Mouse (Mus musculus): Measurements from ENCODE around the gene Cd52.

Cd52 gene

GRCm38 (mm10) chr4:134058908-134059307 lies 36.0 kb downstream of the Cd52 start:
- in situ Hi-C loops (cut with MboI, MseI): no loop called here

- in situ Hi-C loops (cut with MboI, MseI): no loop called here
Observed at GRCm38 (mm10) chr4:134058166-134058715, 36.6 kb downstream of the Cd52 start.

GRCm38 (mm10) chr4:134053538-134053937 lies 41.3 kb downstream of the Cd52 start, which contains the start of gene Zfp683:
Zfp683 (plus strand) TSS chr4:134053838.
- in situ Hi-C loops (cut with MboI, MseI): no loop called here

- in situ Hi-C loops (cut with MboI, MseI): no loop called here
Observed at GRCm38 (mm10) chr4:134052560-134052959, 42.3 kb downstream of the Cd52 start.

GRCm38 (mm10) chr4:134051912-134052311 lies 43.0 kb downstream of the Cd52 start:
- in situ Hi-C loops (cut with MboI, MseI): no loop called here

GRCm38 (mm10) chr4:134047648-134048047 lies 47.2 kb downstream of the Cd52 start:
- in situ Hi-C loops (cut with MboI, MseI): no loop called here

GRCm38 (mm10) chr4:134043041-134043440 lies 51.8 kb downstream of the Cd52 start:
- in situ Hi-C loops (cut with MboI, MseI): no loop called here

- in situ Hi-C loops (cut with MboI, MseI): no loop called here
Observed at GRCm38 (mm10) chr4:134041317-134042123, 53.4 kb downstream of the Cd52 start.

- in situ Hi-C loops (cut with MboI, MseI): loop anchor here (5.0 kb wide), 3 partner anchors 41 to 91 kb away; partner anchors contain the start of gene Sh3bgrl3 (in 1 of the 2)
Observed at GRCm38 (mm10) chr4:134035953-134036352, 58.9 kb downstream of the Cd52 start.

All from T-helper 17 cell (primary cell).